Mouse (Mus musculus): ENCODE data around the gene Rbak.

DNA sequence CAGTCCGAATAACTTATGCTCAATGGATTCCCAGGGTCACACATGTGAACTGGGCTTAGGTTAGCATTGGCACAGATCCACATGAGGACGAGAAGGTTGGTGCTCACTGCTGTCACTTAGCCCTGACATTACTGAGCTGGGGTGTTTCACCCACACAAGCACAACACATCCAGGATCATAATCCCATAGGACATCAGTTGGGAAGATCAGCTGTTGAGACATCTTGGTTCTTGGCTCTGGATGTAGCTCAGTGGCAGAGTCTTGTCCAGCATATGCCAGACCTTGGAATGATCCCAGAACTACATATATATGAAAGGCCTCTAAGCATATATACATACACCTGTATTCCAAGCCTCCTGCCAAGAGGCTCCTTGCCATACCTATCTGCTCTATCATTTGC, 14.6 kb upstream of the Rbak start:
- TF ChIP-seq CTCF (IDR thresholded peaks at IDR 0.05; ENCODE audit: extremely low read depth, insufficient read depth, low read length) (no peak), POLR2A (IDR thresholded peaks at IDR 0.05; ENCODE audit: extremely low read depth, insufficient read depth, low read length) (no peak)

Data from cortical plate, adult 2 months (tissue).